Mouse (Mus musculus) lung, postnatal 0 days (tissue): Measurements from ENCODE around the gene Tmem117. TPM values are rescaled to one million over a fixed set of nuclear protein-coding genes. Genes with fewer than 3 reads are reported as not detected.

Source experiments
- ATAC-seq: fragments of 200-750 bp; cut with Nextera tagmentation; 2 replicates; pipeline ENCODE4 v1.8.0; 2017; ENCODE audit warnings: moderate library complexity
- DNase-seq: peaks from one replicate; pipeline ENCODE4 v3.0.0-alpha.2; 2016; ENCODE audit warnings: low spot score
- H3K27ac ChIP-seq: fragments of 300-500 bp; sonication (generic); 2 replicates; pipeline ENCODE4 v1.5.1; 2014; ENCODE audit warnings: antibody characterized with exemption, mild to moderate bottlenecking, low read length, mixed read lengths
- H3K27me3 ChIP-seq: fragments of 300-500 bp; sonication (generic); replicated peaks from 2 replicates; pipeline ENCODE4 v1.6.1; 2014; ENCODE audit warnings: low read length, mixed read lengths; ENCODE audit not compliant: insufficient read depth
- H3K36me3 ChIP-seq: fragments of 300-500 bp; sonication (generic); 2 replicates; pipeline ENCODE4 v1.6.1; 2014; ENCODE audit warnings: low read length, mixed read lengths; ENCODE audit not compliant: insufficient read depth
- H3K4me1 ChIP-seq: fragments of 300-500 bp; sonication (generic); 2 replicates; pipeline ENCODE4 v1.6.1; 2014; ENCODE audit warnings: antibody characterized with exemption, low read depth, low read length, mixed read lengths; ENCODE audit not compliant: insufficient read depth
- H3K4me2 ChIP-seq: fragments of 300-500 bp; sonication (generic); replicated peaks from 2 replicates; pipeline ENCODE4 v1.6.1; 2014; ENCODE audit warnings: low read depth, mild to moderate bottlenecking, low read length, moderate library complexity, mixed read lengths
- H3K4me3 ChIP-seq: fragments of 300-500 bp; sonication (generic); 2 replicates; pipeline ENCODE4 v1.5.1; 2014; ENCODE audit warnings: low read depth, low read length
- H3K9ac ChIP-seq: fragments of 300-500 bp; sonication (generic); replicated peaks from 2 replicates; pipeline ENCODE4 v1.6.1; 2014; ENCODE audit warnings: low read depth, mild to moderate bottlenecking
- H3K9me3 ChIP-seq: fragments of 300-500 bp; sonication (generic); 2 replicates; pipeline ENCODE4 v1.6.1; 2016; ENCODE audit warnings: low read length, mixed read lengths
- CTCF ChIP-seq: IDR thresholded peaks from 2 replicates; pipeline ENCODE4 v1.5.1; 2016; ENCODE audit warnings: antibody characterized with exemption, mild to moderate bottlenecking
- EP300 ChIP-seq: IDR thresholded peaks from 2 replicates; pipeline ENCODE4 v1.6.1; 2016; ENCODE audit warnings: antibody characterized with exemption, mild to moderate bottlenecking, control low read depth
- WGBS: fragments of 180-500 bp; shearing (Covaris S2); extraction: QIAGEN DNeasy Blood & Tissue Kit; methylation state at CpG from one replicate; pipeline ENCODE4 v1.1.7; 2014; 5-methylcytosine and 5-hydroxymethylcytosine counted together
- polyA plus RNA-seq: library from polyadenylated mRNA; unstranded; fragments of >200 nt; fragmentation: Nextera tagmentation; extraction: Ambion mirVana; gene quantifications from 2 replicates; pipeline ENCODE4 v1.2.1, GENCODE M21; 2015

The Tmem117 gene
- polyA plus RNA-seq, 1 experiment from 2014 or later: 3.3 TPM

GRCm38 (mm10) chr15:94951382-94952048, 322.5 kb downstream of the Tmem117 start:
- Histone ChIP-seq H3K4me2 (no peak overlapping the region), H3K27me3 (no peaks in the 10 kb centered on the region), H3K9me3 (no peaks in the 10 kb centered on the region), H3K27ac (no peak overlapping the region), H3K36me3 (no peaks in the 10 kb centered on the region), H3K4me3 (no peak overlapping the region), H3K9ac (no peak overlapping the region), H3K4me1 (no peaks in the 10 kb centered on the region)
- WGBS: 80% methylated on average over 7 of the region's 7 CpGs
- ATAC-seq (no peak), DNase-seq (no peak)
- TF ChIP-seq EP300 (no peak), CTCF (no peak)

- ATAC-seq: no peak
- TF ChIP-seq EP300: no peak
- TF ChIP-seq CTCF: no peak
- Histone ChIP-seq H3K9ac (no peak overlapping the region), H3K9me3 (no peaks in the 10 kb centered on the region), H3K27me3 (no peaks in the 10 kb centered on the region), H3K4me2 (no peak overlapping the region), H3K4me3 (no peak overlapping the region), H3K36me3 (no peaks in the 10 kb centered on the region), H3K27ac (no peak overlapping the region), H3K4me1 (no peaks in the 10 kb centered on the region)
- DNase-seq: no peak
- WGBS: 52% methylated on average over 3 of the region's 3 CpGs
Measured at GRCm38 (mm10) chr15:94956697-94957096, 327.7 kb downstream of the Tmem117 start.

- H3K4me2 ChIP-seq: no peak overlapping the region
- no peaks in the 10 kb centered on the region for H3K27me3 ChIP-seq
- H3K27ac ChIP-seq: no peak overlapping the region
- H3K4me3 ChIP-seq: no peak overlapping the region
- TF ChIP-seq EP300: no peak
- no peak for TF ChIP-seq CTCF
- H3K36me3 ChIP-seq: no peaks in the 10 kb centered on the region
- DNase-seq (no peak), ATAC-seq (no peak)
- no peaks in the 10 kb centered on the region for H3K4me1 ChIP-seq
- 61% methylated on average over 4 of the region's 4 CpGs for WGBS
- no peak overlapping the region for H3K9ac ChIP-seq
- no peaks in the 10 kb centered on the region for H3K9me3 ChIP-seq
Measured at GRCm38 (mm10) chr15:94957202-94957601, 328.2 kb downstream of the Tmem117 start.

GRCm38 (mm10) chr15:94967004-94967403, 338.0 kb downstream of the Tmem117 start:
- Histone ChIP-seq H3K36me3 (no peaks in the 10 kb centered on the region), H3K27ac (no peak overlapping the region), H3K27me3 (no peaks in the 10 kb centered on the region), H3K4me1 (no peaks in the 10 kb centered on the region), H3K4me2 (no peak overlapping the region), H3K9ac (no peak overlapping the region), H3K4me3 (no peak overlapping the region), H3K9me3 (no peaks in the 10 kb centered on the region)
- no peak for ATAC-seq
- 80% methylated on average over 6 of the region's 6 CpGs for WGBS
- no peak for DNase-seq
- TF ChIP-seq CTCF: no peak
- no peak for TF ChIP-seq EP300

GRCm38 (mm10) chr15:94968403-94969180, 339.6 kb downstream of the Tmem117 start:
- no peak overlapping the region for H3K27ac ChIP-seq
- H3K9me3 ChIP-seq: no peaks in the 10 kb centered on the region
- H3K36me3 ChIP-seq: no peaks in the 10 kb centered on the region
- H3K9ac ChIP-seq: no peak overlapping the region
- no peaks in the 10 kb centered on the region for H3K27me3 ChIP-seq
- H3K4me2 ChIP-seq: no peak overlapping the region
- 78% methylated on average over 13 of the region's 13 CpGs for WGBS
- DNase-seq (no peak), ATAC-seq (no peak)
- TF ChIP-seq CTCF (no peak), EP300 (no peak)
- H3K4me3 ChIP-seq: no peak overlapping the region
- no peaks in the 10 kb centered on the region for H3K4me1 ChIP-seq

- H3K9me3 ChIP-seq: no peaks in the 10 kb centered on the region
- ATAC-seq: no peak
Measured at GRCm38 (mm10) chr15:94981798-94982197, 352.8 kb downstream of the Tmem117 start.

More at GRCm38 (mm10) chr15:94981798-94982197, 352.8 kb downstream of the Tmem117 start:
- Histone ChIP-seq H3K4me1 (no peaks in the 10 kb centered on the region), H3K27ac (no peak overlapping the region), H3K27me3 (no peaks in the 10 kb centered on the region), H3K4me2 (no peak overlapping the region), H3K36me3 (no peaks in the 10 kb centered on the region), H3K4me3 (no peak overlapping the region), H3K9ac (no peak overlapping the region)
- DNase-seq: no peak
- TF ChIP-seq EP300 (no peak), CTCF (no peak)
- 66% methylated on average over 4 of the region's 4 CpGs for WGBS
